Mouse (Mus musculus): ENCODE data around the gene 2310057N15Rik.

DNA sequence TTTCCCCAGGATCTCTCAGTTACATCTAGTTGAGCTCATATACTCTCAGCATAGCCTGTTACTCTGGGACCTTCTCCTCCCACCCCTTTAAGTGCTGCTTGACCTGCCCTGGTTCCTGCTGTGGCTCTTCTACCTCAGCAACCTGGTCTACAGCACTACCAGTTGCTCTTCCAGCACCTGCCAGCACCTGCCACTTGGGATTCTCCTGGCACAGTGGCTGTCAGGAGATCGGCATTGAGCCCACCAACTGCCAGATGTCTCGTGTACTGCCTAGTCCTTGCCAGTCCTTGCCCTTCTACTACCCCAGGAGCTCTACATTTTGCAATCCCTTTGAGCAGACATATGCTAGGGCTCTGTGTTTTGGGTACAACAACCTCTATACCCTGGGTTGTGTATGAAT is 12.8 kb upstream of the 2310057N15Rik start:
- TF ChIP-seq MYOG (IDR thresholded peaks at IDR 0.05; ENCODE audit: control insufficient read depth, extremely low read depth, insufficient read length): no peak
- TF ChIP-seq CTCF (IDR thresholded peaks at IDR 0.05; ENCODE audit: control insufficient read depth, insufficient read depth, insufficient read length): no peak
- TF ChIP-seq CEBPB (IDR thresholded peaks at IDR 0.05; ENCODE audit: low read depth): no peak
- TF ChIP-seq MAX (IDR thresholded peaks at IDR 0.05): no peak
